Mouse (Mus musculus): Measurements from ENCODE around the gene Ncs1.
A peak's percentile ranks its signal among the peaks of the same experiment; 100 is the strongest.

Gene Ncs1

DNA sequence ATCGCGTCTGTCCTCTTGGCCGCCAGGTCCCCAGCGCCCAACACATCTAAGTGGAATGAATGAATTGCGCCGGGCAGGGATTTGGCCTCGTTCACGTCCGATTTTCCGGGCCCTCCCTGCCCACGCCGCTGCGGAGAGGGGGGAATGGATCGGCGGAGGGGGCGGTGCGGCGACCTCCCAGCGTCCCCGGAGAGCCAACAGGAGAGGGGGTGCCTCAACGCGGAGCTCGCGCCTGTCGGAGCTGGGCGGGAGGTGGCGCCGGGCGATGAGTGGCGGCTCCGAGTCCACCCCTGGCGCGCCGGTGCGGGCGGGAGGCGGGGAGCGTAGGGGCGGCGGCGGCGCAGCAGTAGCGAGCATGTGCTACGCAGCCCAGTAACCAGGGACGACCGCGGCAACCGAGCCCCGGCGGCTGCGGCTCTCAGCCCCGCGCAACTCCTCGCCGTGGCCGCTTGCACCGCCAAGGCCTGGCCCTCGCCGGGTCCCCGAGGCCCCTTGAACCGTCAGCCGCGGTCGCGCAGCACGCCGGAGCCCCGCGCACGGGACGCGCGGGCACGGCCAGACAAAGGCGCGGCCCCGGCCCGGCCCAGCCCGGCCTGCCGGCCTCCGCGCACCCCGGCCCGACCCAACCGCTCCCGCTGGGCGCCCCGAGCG, at the start of gene Ncs1:
Gene Ncs1 (plus strand): TSS at position 333 of the 651 bp plus-strand sequence.
- DNase-seq (ENCODE audit: low spot score): peak; percentile 47

DNA sequence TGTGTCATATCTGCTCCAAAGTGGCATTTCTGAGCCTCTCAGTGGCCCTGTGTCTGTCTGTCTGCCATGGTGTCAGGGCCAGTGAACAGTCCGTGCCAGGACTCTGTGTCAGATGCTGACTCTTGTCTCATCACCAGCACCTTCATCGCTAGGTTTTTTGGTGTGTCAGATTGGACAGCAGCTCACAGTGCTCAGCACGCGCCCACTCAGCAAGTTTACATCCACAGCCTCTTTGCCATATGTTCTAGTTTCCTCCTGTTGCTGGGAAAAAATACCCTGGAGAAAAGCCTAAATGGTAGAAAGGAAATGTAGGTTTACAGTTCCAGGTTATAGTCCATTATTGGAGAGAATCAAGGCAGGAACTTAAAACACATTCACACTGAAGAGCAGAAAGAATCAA, 47.0 kb upstream of the Ncs1 start:
- no peak for DNase-seq (ENCODE audit: low spot score)

DNA sequence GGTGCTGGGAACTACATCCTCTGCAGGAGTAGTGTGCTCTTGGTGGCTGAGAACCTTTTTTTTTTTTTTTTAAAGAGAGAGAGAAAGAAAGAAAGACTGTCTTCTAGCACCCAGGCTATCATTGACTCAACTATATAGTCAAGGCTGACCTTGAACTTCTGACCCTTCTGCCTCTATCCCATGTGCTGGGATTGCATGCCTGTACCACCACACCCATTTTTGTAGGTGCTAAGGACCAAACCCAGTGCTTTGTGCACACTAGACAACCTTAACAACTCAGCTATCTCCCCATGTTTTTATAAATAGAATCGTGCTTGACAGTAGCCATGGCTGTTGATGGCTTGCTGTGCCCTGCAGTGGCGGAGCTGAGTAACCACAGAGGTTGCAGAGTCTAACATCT, 45.6 kb upstream of the Ncs1 start:
- no peak for DNase-seq (ENCODE audit: low spot score)

DNA sequence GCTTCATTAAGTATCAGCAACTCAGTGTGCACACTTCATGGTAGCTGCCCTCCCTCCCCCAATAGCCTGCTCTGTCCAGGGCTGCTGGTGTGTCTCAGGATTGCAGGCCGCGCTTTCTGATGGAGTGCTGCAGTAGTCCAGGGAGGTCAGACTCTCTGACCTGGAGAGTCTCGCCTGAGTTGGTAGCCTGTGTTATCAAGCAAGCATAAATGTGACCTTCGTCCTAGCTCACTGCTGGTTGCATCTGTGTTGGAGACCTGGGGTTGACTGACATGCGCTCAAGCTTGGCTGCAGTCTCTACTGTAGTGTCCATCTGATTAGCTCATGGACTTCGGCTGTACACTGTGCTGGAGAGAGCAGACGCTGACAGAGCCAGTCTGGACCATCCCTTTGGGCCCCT, 43.8 kb upstream of the Ncs1 start:
- no peak for DNase-seq (ENCODE audit: low spot score)

DNA sequence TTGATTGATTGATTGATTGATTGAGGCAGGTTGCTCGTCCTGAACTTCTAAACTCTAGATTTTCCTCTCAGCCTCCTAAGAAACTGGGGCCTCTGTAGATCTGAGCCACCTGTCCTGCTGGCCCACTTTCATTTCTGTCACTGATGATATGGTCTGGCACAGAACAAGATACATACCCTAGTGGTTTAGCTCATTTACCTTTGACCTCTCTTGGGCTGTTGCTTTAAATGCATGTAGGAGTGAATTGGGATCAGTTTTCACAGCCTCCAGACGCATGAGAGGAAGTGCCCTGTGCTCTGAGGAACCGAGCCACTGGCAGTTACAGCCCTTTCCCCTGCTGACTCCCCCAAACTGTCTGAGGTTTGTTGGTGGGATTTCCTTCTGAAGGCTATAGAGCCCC, 43.3 kb upstream of the Ncs1 start:
- no peak for DNase-seq (ENCODE audit: low spot score)

DNA sequence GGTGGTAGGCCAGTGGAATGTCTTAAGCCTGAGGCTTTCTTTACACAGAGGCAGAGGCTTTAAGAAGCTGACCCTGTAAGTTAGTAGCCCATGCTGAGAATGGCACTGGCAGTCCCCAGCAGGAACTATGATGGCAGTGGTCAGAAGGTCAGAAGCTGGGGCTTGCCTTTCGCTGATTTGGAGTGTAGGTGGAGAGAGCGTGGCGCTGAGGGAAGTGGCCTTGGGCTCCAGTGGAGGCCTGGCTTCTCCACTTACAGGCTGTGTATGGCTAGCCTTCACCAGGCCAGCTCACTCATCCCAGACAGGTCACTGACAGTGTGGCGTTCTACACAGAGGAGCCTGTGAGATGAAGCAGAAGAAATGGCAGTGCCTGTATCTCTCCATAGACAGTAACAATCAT, 42.7 kb upstream of the Ncs1 start:
- no peak for DNase-seq (ENCODE audit: low spot score)

DNA sequence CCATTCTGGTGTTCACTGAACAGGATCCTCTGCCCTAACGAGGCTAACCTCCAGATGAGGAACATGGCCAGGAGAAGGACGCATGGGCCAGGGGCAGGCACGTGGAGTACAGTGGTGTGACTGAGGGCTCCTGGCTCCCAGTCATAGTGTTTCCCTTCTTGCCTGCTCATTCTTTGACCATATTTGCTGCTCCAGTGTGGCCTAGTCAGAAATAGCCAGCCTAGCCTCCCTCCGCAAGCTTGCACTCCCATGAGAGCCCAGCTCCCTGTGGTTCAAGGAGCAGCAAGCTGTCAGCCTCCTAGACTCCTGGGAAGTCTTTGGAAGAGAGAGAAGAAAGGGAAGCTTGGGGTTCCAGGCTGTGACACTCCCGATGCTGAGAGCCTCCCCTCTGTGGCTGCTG, 40.9 kb upstream of the Ncs1 start:
- no peak for DNase-seq (ENCODE audit: low spot score)

DNA sequence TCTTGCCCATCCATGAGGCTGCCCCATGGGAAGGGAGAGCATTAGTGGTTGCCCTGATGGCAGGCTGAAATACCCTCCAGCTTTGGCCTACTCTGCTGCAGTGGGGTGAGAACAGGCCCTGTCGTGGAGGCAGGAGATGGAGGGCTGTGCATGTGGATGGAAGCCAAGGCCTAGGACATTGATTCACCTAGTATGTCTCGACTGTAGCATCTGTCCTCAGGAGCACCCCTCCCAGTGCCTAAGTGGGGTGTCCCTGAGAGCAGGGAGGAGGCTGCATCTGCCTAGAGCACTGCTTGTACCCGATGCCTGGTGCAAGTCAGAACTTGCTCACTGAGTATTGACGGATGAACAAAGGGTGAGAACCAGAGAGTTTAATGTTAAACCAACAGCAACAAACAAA, 39.4 kb upstream of the Ncs1 start:
- no peak for DNase-seq (ENCODE audit: low spot score)

DNA sequence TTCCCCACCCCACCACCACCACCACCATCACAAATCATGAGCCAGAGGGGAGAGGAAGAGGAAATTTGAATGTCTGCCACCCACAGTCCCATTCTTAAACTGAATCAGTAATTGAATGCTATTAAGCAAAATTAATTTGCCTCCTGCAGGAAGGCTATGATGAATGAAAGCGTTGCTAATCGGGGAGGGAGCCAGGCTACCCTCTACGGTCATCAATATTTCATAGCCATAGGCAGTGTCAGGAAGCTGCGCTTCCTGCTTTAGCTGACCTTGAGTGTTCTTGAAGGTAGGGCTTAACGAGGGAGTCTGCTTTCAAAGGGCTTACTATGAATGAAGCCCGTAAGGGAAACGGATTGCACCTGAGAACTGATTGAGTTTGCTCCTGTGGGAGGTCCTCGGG, 38.7 kb upstream of the Ncs1 start:
- no peak for DNase-seq (ENCODE audit: low spot score)

DNA sequence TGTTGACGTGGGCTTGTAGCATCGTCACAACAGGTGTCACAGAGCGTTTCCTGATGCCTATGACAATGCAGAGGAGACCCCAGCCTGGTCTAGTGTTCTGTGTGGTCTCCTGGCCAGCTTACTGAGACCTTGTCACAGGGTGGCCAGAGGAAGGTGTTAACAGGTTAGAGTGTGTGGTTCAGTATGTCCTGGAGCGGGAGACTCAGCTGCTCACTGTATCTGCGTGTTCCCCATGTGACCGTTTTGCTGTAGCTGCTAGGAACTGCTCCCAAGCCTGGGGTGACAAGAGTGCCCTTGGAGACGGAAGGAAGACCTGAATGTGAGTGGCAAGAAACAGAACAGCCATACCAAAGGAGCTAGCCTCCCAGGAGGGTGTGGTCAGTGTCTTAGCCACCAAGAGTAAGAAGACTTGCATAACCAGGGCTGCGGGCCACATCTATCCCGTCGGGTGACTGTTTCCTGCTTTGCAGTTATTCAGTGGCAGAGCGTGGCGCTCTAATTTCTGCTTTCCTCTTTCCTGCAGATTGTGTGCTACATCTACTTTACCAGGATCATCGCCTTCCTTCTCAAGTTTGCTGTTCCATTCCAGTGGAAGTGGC, 37.0 kb upstream of the Ncs1 start:
- DNase-seq (ENCODE audit: low spot score): no peak

DNA sequence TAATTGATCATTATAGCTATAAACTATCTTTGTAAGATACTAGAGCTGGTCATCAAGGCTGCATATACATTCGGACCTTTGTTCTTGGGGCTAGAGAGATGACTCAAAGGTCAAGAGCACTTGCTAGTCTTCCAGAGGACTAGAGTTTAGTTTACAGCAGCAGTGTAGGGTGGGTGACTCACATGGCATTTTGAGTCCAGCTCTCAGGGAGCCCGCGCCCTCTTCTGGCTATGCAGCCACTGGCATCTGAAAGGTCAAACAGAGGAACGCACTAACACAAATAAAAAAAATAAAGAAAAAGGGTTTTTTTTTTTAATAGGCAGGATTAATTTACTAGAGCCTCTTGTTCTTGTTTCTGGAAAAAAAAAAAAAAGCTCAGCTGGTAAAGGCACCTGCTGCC, 36.1 kb upstream of the Ncs1 start:
- no peak for DNase-seq (ENCODE audit: low spot score)

DNA sequence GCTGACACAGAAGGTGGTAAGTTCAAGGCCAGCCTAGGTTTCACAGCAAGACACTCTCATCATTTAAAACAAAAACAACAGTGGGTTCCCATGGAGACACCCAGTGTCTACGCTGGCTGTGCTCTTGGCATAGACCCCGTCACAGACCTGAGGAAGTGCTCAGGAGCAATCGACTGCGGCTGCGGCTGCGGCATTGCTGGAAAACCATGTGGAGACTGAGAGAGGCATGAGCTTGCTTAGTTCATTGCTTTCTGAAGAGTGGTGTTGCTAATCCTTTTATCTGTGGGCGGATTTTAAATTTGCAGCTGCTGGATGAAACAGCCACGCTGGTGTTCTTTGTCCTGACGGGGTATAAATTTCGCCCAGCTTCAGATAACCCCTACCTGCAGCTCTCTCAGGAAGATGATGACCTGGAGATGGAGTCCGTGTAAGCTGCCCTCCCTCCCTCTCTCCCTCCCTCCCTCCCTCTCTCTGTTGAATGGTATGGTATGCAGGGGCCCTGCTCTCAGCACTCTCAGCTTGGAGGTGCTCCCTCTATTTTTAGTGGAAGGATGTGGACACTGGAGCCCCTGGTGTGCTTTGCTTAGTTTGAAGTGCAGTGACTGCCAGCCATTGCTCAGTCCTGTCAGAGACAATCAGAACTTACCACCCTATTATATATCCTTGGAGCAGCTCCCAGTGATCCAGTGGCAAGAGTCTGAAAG, 35.3 kb upstream of the Ncs1 start:
- no peak for DNase-seq (ENCODE audit: low spot score)

DNA sequence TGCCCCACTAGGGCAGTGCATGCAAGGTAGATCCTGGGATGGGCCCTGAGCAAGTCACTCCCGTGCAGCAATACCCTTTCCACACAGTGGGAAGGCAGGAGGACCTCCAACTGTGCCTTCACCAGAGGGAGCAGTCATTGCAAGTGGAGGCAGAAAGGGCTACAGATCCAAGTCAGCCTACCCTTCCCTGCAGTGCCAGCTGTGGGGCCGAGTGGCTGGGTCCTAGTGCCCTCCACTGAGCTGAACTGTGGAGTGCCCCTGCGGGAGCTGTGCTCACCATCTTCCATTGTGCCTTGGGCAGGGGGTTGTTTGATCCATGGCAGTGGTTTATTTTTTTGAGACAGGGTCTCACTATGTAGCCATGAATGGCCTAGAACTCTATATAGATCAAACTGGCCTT, 34.4 kb upstream of the Ncs1 start:
- no peak for DNase-seq (ENCODE audit: low spot score)

DNA sequence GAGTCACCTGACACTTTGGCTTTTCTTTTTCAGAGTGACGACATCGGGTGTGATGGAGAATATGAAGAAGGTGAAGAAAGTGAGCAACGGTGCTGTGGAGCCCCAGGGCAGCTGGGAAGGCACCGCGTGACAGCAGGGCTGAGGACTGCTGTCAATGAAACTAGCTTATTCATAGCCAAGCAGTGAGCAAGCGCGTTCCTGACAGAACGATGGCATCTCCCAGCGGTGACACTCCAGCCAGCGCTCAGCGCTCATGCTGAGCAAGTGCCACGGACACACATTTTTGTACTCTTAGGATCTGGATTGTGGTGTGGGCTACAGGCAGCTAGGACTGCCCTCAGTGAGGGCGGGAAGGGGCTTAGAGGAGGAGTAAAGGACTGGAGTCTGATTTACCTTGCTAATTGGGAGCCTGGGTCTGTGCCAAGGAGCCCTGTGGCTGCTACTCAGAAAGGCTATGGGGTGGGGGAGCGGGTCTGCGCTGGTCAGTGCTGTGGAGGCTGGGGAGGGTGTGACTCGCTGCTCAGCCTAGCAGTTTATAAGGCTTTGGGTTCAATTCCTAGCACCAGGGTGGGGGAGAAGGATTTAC, 31.3 kb upstream of the Ncs1 start:
- DNase-seq (ENCODE audit: low spot score): peak; percentile 29

DNA sequence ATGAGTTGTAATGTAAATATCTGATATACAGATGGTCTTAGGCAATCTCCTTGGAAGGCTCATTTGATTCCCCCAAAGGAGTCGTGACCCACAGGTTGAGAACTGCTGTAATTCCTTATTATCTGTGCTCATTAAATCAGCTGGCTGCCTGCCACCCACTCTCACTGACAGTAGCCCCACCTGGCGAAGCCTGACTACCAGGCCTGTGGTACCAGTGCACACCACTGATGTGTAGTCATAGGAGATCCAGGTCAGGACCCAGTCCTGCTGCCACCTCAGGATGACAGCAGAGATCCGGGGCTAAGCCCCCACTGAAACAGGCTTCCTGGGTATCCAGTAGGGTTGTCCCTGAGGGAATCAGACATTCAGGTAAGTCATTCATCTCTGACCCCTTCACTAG, 27.0 kb upstream of the Ncs1 start:
- DNase-seq (ENCODE audit: low spot score): no peak

DNA sequence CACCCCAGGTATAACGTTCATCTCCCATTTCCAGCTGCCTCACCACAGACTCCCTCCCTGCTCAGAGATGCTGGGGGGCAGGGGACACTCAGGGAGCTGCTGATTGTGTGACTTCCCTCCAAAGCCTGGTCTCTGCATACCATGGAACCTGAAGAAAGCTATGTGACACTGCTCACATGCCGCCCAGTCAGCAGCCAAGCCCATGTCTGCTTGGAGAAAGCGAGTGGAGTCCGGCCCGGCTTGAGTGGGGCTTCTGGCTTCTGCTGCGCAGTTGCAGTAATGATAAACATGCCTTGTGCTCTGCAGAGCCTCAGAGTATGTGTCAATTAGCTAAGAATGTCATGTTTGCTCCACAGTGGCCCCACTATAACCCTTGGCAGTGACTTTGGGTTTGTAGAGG, 26.2 kb upstream of the Ncs1 start:
- DNase-seq (ENCODE audit: low spot score): no peak

DNA sequence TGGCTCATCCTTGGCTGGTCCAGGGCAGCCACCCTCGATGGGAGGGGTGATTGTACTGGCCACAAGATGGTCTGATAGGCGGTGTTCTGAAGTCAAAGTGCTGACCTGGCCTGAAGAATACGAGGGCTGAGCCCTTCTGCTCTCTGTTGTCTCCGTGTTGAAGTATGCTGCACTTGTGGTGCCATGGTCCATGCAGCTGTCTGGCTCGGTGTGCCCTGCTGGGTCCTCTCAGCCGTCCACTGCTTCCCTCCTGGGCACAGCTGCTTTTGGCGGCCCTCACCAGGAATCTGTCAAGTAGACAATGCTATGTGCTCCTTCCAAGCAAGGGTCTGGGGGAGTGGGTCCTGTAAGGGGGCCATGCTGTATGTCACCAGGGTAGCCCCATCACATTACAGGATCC, 24.8 kb upstream of the Ncs1 start:
- DNase-seq (ENCODE audit: low spot score): no peak

DNA sequence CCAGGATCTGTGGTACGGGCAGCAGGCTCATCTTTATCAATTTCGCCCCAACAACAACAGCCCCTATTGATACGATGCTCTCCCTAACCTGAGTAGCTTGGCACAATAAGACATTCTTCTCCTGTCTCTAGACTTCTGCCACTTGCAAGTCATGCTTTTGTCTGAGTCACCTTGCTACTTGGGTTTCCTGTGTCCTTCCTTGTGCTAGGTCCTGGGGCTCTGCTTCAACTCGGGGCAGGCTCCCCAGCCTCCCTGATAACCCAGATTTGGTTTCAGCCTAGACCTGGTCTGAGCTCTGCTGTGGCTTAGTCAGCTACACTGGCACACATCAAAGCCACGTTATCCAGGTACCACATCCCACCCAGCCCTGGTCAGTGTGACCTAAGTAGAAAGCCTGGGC, 24.0 kb upstream of the Ncs1 start:
- no peak for DNase-seq (ENCODE audit: low spot score)

DNA sequence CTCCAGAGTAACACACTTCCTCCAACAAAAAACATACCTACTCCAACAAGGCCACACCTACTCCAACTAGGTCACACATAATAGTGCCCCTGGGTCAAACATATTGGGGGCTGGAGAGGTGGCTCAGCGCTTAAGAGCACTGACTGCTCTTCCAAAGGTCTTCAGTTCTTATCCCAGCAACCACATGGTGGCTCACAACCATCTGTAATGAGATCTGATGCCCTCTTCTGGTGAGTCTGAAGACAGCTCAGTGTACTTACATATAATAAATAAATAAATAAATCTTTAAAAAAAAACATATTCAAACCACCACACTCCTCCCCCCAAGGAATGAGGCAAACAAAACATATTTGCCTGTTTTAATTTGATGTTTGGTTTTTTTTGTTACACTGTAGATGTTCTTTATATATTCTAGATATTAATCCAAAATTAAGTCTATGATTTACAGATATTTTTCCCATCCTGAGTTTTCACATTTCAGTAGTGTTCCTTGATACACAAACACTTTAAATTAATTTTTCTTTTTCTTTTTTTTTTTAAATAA, 16.8 kb upstream of the Ncs1 start:
- no peak for DNase-seq (ENCODE audit: low spot score)

DNA sequence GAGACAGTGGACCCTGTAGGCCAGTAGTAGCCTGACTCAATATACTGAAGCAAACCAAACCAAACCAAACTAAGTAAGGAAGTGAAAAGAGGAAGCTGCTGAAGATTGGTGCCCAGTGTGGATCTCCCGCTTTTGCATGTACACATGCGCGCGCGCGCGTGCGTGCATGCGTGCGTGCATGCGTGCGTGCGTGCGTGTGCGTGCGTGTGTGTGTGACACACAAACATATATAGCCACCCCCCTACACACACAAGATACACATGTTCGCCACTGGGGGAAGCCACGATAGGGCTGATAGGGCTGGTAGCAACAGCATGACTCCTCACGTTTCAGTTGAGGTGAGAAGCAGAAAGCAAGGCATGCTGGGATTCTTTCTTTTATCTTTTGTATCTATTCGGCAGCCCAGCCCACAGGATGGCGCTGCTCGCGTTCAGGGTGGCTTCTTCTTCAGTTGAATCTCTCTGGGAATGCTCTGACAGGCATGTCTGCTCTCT, 6.4 kb upstream of the Ncs1 start:
- DNase-seq (ENCODE audit: low spot score): no peak

DNA sequence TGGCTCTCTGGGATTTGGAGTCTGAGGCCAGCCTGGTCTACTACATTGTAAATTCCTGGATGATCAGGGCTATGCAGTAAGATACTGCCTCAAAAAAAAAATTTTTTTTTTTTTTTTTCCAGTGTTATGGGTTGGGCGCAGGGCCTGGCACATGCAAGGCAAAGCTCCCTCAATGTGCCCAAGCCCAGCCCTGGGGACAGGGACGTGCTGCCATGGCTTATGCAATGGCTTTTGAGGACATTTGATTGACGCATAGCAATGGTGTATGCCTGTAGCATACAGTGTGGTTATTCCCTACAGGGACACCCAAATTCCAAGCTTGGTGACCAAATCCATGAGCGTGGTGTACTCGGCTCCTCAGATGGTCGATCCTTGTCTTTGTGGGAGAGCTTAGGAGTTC, 5.8 kb upstream of the Ncs1 start:
- DNase-seq (ENCODE audit: low spot score): no peak

DNA sequence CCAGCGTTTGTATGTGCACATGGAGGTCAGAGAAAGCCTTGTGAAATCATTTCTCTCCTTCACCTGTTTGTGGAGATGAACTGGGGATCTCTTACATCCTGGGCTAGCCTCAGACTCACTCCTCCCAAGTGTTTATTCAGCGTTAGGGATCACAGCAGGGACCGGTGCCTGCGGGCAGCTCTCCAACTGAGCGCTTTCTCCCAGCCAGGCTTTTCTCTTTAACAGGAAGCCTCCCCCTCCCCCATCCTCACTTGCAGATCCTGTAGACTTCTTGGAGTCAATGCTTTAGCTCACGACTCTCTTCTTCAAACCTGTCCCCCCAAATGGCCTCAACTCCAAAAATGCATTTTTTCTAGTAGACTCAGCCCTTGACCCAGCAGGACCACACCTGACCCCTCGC, 4.0 kb upstream of the Ncs1 start:
- no peak for DNase-seq (ENCODE audit: low spot score)

DNA sequence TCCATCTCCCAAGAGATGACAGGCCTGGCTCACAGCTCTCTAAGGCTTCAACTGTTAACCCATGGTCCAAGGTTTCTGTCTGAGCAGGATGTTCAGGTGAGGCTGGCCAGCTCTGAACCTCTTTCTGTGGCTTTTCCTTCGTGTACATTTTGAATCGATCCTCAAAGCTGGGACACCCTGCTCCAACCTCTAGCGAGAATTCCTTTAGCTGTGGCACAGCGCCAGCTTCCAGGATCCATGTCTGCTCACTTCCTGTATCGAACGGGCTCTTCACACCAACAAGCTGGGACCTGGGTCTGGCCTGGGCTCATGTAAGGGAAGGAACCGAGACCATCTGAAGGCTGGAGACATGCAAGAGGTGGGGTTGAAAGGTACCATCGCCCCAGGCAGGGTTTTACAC, 1.4 kb upstream of the Ncs1 start:
- no peak for DNase-seq (ENCODE audit: low spot score)

Measured in MN1 (cell line).